Mouse (Mus musculus): ENCODE measurements around the gene Gck.

- TF ChIP-seq CTCF (IDR thresholded peaks at IDR 0.05) (no peak), EP300 (IDR thresholded peaks at IDR 0.05) (no peak)
These were observed 47.5 kb downstream of the Gck start for GRCm38 (mm10) chr11:5902390-5902789.
